ENCODE assay signal across 22 mouse cellular contexts in the genomic region with DNA sequence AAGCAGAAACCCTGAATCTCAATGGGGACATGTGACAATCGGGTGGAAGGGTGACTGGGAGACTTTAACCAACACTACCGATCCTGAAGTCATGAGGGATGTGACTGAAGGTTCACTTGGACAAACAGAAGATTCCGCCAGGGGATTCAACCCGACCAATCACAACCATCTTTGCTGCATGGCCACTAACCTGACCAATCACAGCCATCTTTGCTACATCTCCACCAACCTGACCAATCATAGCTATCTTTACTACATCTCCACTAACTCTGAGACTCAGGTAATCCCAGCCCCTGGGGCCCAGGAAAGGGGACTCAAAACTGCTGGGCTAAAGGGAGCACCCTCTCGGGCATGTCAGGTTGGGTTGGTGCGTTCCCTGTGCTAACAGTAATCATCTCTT. TPM values are rescaled to one million over a fixed set of nuclear protein-coding genes. Genes with fewer than 3 reads are reported as not detected.
A peak's percentile ranks its signal among the peaks of the same experiment; 100 is the strongest.
DNase-seq lines count a peak whose midpoint lies in the region; TF ChIP-seq lines count a peak whose summit lies in the region.
"Had no signal": no experiment of that assay in that cellular context is flagged by ENCODE, and none has a peak within 500 bp of the region (broad histone marks: within the 10 kb centered on the region; RNA-seq: fewer than 3 reads in every experiment).

No protein-coding gene starts in this region.

- TF ChIP-seq POLR2A in kidney, adult 2 months (IDR thresholded peaks at IDR 0.05; ENCODE audit: low read depth, low read length): no peak
- TF ChIP-seq POLR2A in ES-Bruce4 (IDR thresholded peaks at IDR 0.05; ENCODE audit: insufficient read depth, low read length): no peak

- H3K36me3 ChIP-seq in kidney, adult 2 months (ENCODE audit: control insufficient read depth, insufficient read depth, low read length): no peaks in the 10 kb centered on the region
- no peaks in the 10 kb centered on the region for H3K36me3 ChIP-seq in ES-Bruce4 (ENCODE audit: control insufficient read depth, insufficient read depth, low read length, poor library complexity, severe bottlenecking)
- H3K36me3 ChIP-seq: embryonic facial prominence, embryonic 15.5 days; forebrain, embryonic 10.5 days; forebrain, embryonic 15.5 days; heart, embryonic 15.5 days; hindbrain, embryonic 13.5 days had no signal

- H3K27me3 ChIP-seq in kidney, adult 2 months (replicated peaks; ENCODE audit: control insufficient read depth, insufficient read depth, low read length): no peaks in the 10 kb centered on the region
- no peaks in the 10 kb centered on the region for H3K27me3 ChIP-seq in ES-Bruce4 (ENCODE audit: control insufficient read depth, insufficient read depth, low read length, poor library complexity, severe bottlenecking)
- H3K27me3 ChIP-seq: embryonic facial prominence, embryonic 15.5 days; forebrain, embryonic 15.5 days; heart, embryonic 15.5 days; hindbrain, embryonic 13.5 days had no signal

- DNase-seq in kidney, adult 2 months: peak; percentile 23
- no peak for DNase-seq in kidney, adult 11 months
- peak; percentile 30 for DNase-seq in 3134 (ENCODE audit: extremely low read depth, insufficient read length, low spot score)
- DNase-seq in ZHBTc4 (ENCODE audit: low read depth, low spot score): peak; percentile 74
- no peak for DNase-seq in thymus, postnatal 36 days
- DNase-seq in left cerebral cortex, adult 18-20 months (ENCODE audit: low spot score in 2 of 2): no peak
- DNase-seq: adrenal gland, postnatal 10 days; B cell, adult 2 months; cerebellum, adult 11 months; cerebellum, adult 8-10 months; cerebellum, postnatal 14 days; embryo, embryonic 11 days; gastrocnemius, postnatal 14 days had no signal

- WGBS in kidney, adult 2 months: 87% methylated on average over 6 of the region's 6 CpGs

- H3K4me3 ChIP-seq in kidney, adult 2 months (ENCODE audit: insufficient read depth, low read depth, low read length): no peak overlapping the region
- peak overlapping the region; percentile 18; the same call in 1 of the 2 replicates for H3K4me3 ChIP-seq in ES-Bruce4 (ENCODE audit: low read depth, low read length)
- H3K4me3 ChIP-seq: embryonic facial prominence, embryonic 15.5 days; erythroblast, embryonic 14.5 days; forebrain, embryonic 10.5 days; forebrain, embryonic 15.5 days; heart, adult 2 months; heart, embryonic 15.5 days; hindbrain, embryonic 13.5 days had no signal

- no peak for TF ChIP-seq EP300 in ES-Bruce4 (IDR thresholded peaks at IDR 0.05; ENCODE audit: insufficient read depth, low read depth, low read length)

- H3K9me3 ChIP-seq in ES-Bruce4 (replicated peaks; ENCODE audit: control insufficient read depth, insufficient read depth, low read length, poor library complexity, severe bottlenecking): 0 out of 2 replicates have a peak, but pooled peaks cover 3% of the 10 kb centered on the region
- H3K9me3 ChIP-seq: embryonic facial prominence, embryonic 15.5 days; forebrain, embryonic 10.5 days; forebrain, embryonic 15.5 days; heart, embryonic 15.5 days; hindbrain, embryonic 13.5 days had no signal

- H3K27ac ChIP-seq in kidney, adult 2 months (ENCODE audit: insufficient read depth, low read depth, low read length): no peak overlapping the region
- no peak overlapping the region; the same call in 1 of the 2 replicates for H3K27ac ChIP-seq in ES-Bruce4 (ENCODE audit: insufficient read depth, low read length)
- H3K27ac ChIP-seq: embryonic facial prominence, embryonic 15.5 days; forebrain, embryonic 10.5 days; forebrain, embryonic 15.5 days; heart, adult 2 months; heart, embryonic 15.5 days; hindbrain, embryonic 13.5 days; hindbrain, postnatal 0 days had no signal

- H3K4me1 ChIP-seq in kidney, adult 2 months (ENCODE audit: control insufficient read depth, insufficient read depth, low read length): no peaks in the 10 kb centered on the region
- peaks cover 5% of the 10 kb centered on the region for H3K4me1 ChIP-seq in ES-Bruce4 (ENCODE audit: control insufficient read depth, insufficient read depth, low read length)
- H3K4me1 ChIP-seq: forebrain, embryonic 15.5 days had no signal

- no peak overlapping the region for H3K9ac ChIP-seq in ES-Bruce4 (ENCODE audit: low read depth, poor library complexity, severe bottlenecking)
- H3K9ac ChIP-seq: embryonic facial prominence, embryonic 15.5 days; forebrain, embryonic 15.5 days; heart, embryonic 15.5 days; hindbrain, embryonic 13.5 days had no signal

- no peak for TF ChIP-seq CTCF in kidney, adult 2 months (conservative IDR thresholded peaks at IDR 0.05; ENCODE audit: insufficient read depth, insufficient read length, low read depth, low read length)
- no peak for TF ChIP-seq CTCF in ES-Bruce4 (IDR thresholded peaks at IDR 0.05; ENCODE audit: low read depth, low read length)

RNA-seq across cellular contexts. Expression of gene Ntpcr, which starts 6.3 kb away (rescaled TPM):
- polyA plus RNA-seq in kidney, adult 2 months (2012; rRNA removed): 23.4 and 27.6 TPM in 2 replicates
- polyA plus RNA-seq in ES-Bruce4 (2011; ENCODE audit: insufficient read depth, insufficient read length, low read depth, missing spikeins): 14.4 and 15.8 TPM in 2 replicates
- total RNA-seq in left cerebral cortex, adult 18-20 months (2021): 10 to 100 TPM; 22.9 to 23.1 TPM

RNA-seq across cellular contexts. Expression of gene Map10, which starts 53.8 kb away (rescaled TPM):
- polyA plus RNA-seq in kidney, adult 2 months (2012; rRNA removed): 1.8 and 2.7 TPM in 2 replicates
- 3.3 and 5.0 TPM in 2 replicates for polyA plus RNA-seq in ES-Bruce4 (2011; ENCODE audit: insufficient read depth, insufficient read length, low read depth, missing spikeins)
- total RNA-seq in left cerebral cortex, adult 18-20 months (2021): 1 to 10 TPM; 4.5 to 4.8 TPM
- polyA plus RNA-seq: erythroblast, embryonic 14.5 days had no signal

Comparison
In these comparisons a context has a peak if more than half of its experiments do, and no peak if none do; other contexts are left out.
1. DNase-seq: peak in kidney, adult 2 months (single experiment), 3134 (single experiment) and ZHBTc4 (single experiment); none in kidney, adult 11 months (single experiment), thymus, postnatal 36 days (0 of 2) and left cerebral cortex, adult 18-20 months (0 of 2).